Mouse (Mus musculus): ENCODE results near the gene Cd22. TPM values are rescaled to one million over a fixed set of nuclear protein-coding genes. Genes with fewer than 3 reads are reported as not detected.

Gene Cd22
- polyA plus RNA-seq, 2 experiments = 0.36 to 0.62 TPM

- no peak for TF ChIP-seq EP300 (IDR thresholded peaks at IDR 0.05; ENCODE audit: low read depth)
- TF ChIP-seq CTCF (IDR thresholded peaks at IDR 0.05; ENCODE audit: low read depth) = no peak
- Histone ChIP-seq H3K9ac (replicated peaks) (no peak overlapping the region), H3K4me1 (replicated peaks; ENCODE audit: control insufficient read depth in 2 of 2, insufficient read depth in 2 of 2, low read length in 1 of 2) (peaks cover 0 to 8% of the 10 kb centered on the region in 2 experiments; a peak in 3 of 4 replicates), H3K4me2 (ENCODE audit: low read depth) (no peak overlapping the region), H3K4me3 (ENCODE audit: insufficient read depth in 1 of 2, low read depth in 2 of 2, low read length in 2 of 2) (no peak overlapping the region), H3K36me3 (replicated peaks; ENCODE audit: control insufficient read depth, insufficient read depth, low read depth) (no peaks in the 10 kb centered on the region), H3K27me3 (ENCODE audit: control insufficient read depth, insufficient read depth, low read length) (no peaks in the 10 kb centered on the region), H3K9me3 (ENCODE audit: control insufficient read depth, low read length) (no peaks in the 10 kb centered on the region), H3K27ac (no peak overlapping the region)
- DNase-seq (ENCODE audit: low read depth in 3 of 3, low spot score in 3 of 3) (no peak), ATAC-seq (ENCODE audit: insufficient read depth) (no peak)
- WGBS (ENCODE audit: insufficient replicate concordance) = 27% methylated on average over 5 of the region's 5 CpGs
Observed at GRCm38 (mm10) chr7:30821532-30821931, 58.6 kb downstream of the Cd22 start.

DNA sequence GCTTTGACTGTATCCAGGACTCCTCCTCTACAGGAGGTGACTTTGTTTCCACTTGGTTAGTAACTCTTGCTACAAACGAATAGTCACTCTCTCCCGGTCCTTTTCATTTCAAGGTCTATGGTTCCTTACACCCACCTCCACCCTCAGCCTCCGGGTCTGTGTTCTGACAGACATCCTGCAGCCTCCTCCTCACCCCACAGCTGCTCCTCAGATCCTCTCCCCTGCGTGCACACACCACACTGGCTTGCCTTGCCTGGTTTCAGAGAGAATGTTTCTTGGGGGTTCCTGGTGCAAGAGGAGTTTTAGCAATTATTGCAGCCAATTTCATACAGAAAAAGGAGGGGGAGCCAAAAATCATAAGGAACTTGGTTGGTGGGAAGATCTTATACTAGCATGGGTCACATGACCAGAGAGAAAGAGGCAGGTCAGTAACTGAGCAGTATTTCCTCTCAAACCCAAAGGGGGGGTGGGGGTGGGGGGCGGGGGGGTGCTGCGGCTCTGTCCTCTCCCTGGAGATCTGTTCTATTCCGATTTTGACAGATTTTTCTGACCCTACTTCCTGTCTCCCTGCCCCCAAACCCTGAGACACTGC, 59.2 kb downstream of the Cd22 start:
- H3K27me3 ChIP-seq (ENCODE audit: control insufficient read depth, insufficient read depth, low read length) = no peaks in the 10 kb centered on the region
- H3K4me2 ChIP-seq (ENCODE audit: low read depth) = no peak overlapping the region
- H3K4me1 ChIP-seq (replicated peaks; ENCODE audit: control insufficient read depth in 2 of 2, insufficient read depth in 2 of 2, low read length in 1 of 2) = peaks cover 0 to 8% of the 10 kb centered on the region in 2 experiments; a peak in 3 of 4 replicates
- TF ChIP-seq EP300 (IDR thresholded peaks at IDR 0.05; ENCODE audit: low read depth) (no peak), CTCF (IDR thresholded peaks at IDR 0.05; ENCODE audit: low read depth) (no peak)
- H3K9me3 ChIP-seq (ENCODE audit: control insufficient read depth, low read length) = no peaks in the 10 kb centered on the region
- H3K36me3 ChIP-seq (replicated peaks; ENCODE audit: control insufficient read depth, insufficient read depth, low read depth) = no peaks in the 10 kb centered on the region
- H3K9ac ChIP-seq (replicated peaks) = no peak overlapping the region
- no peak overlapping the region for H3K27ac ChIP-seq
- WGBS (ENCODE audit: insufficient replicate concordance) = 18% methylated on average over 7 of the region's 7 CpGs
- ATAC-seq (ENCODE audit: insufficient read depth) (no peak), DNase-seq (ENCODE audit: low read depth in 3 of 3, low spot score in 3 of 3) (no peak)
- no peak overlapping the region for H3K4me3 ChIP-seq (ENCODE audit: insufficient read depth in 1 of 2, low read depth in 2 of 2, low read length in 2 of 2)

GRCm38 (mm10) chr7:30820131-30820530, 60.0 kb downstream of the Cd22 start:
- 38% methylated on average over 6 of the region's 6 CpGs for WGBS (ENCODE audit: insufficient replicate concordance)
- no peak overlapping the region for H3K4me3 ChIP-seq (ENCODE audit: insufficient read depth in 1 of 2, low read depth in 2 of 2, low read length in 2 of 2)
- H3K27ac ChIP-seq = no peak overlapping the region
- no peak overlapping the region for H3K9ac ChIP-seq (replicated peaks)
- H3K27me3 ChIP-seq (ENCODE audit: control insufficient read depth, insufficient read depth, low read length) = no peaks in the 10 kb centered on the region
- no peak overlapping the region; the same call in 1 of the 2 replicates for H3K4me2 ChIP-seq (ENCODE audit: low read depth)
- peaks cover 0 to 8% of the 10 kb centered on the region in 2 experiments; a peak in 3 of 4 replicates for H3K4me1 ChIP-seq (replicated peaks; ENCODE audit: control insufficient read depth in 2 of 2, insufficient read depth in 2 of 2, low read length in 1 of 2)
- H3K9me3 ChIP-seq (ENCODE audit: control insufficient read depth, low read length) = no peaks in the 10 kb centered on the region
- DNase-seq (ENCODE audit: low read depth in 3 of 3, low spot score in 3 of 3) (no peak), ATAC-seq (ENCODE audit: insufficient read depth) (no peak)
- TF ChIP-seq CTCF (IDR thresholded peaks at IDR 0.05; ENCODE audit: low read depth) (no peak), EP300 (IDR thresholded peaks at IDR 0.05; ENCODE audit: low read depth) (no peak)
- H3K36me3 ChIP-seq (replicated peaks; ENCODE audit: control insufficient read depth, insufficient read depth, low read depth) = no peaks in the 10 kb centered on the region

Other genes starting within 250 kb of the Cd22 start
- gene Etv2, start 244.5 kb downstream of the Cd22 start, polyA plus RNA-seq (2012; rRNA removed) = not detected in 2 replicates
- not detected in 2 replicates for gene Etv2, start 244.5 kb downstream of the Cd22 start, polyA plus RNA-seq (2014; fragmentation: Nextera tagmentation; extraction: Ambion mirVana)
- 22.9 and 25.2 TPM in 2 replicates for gene Rbm42, start 230.0 kb downstream of the Cd22 start, polyA plus RNA-seq (2012; rRNA removed)
- gene Rbm42, start 230.0 kb downstream of the Cd22 start, polyA plus RNA-seq (2014; fragmentation: Nextera tagmentation; extraction: Ambion mirVana) = 34.5 and 40.4 TPM in 2 replicates
- 23.8 and 28.5 TPM in 2 replicates for gene Haus5, start 215.3 kb downstream of the Cd22 start, polyA plus RNA-seq (2012; rRNA removed)
- 28.7 and 29.1 TPM in 2 replicates for gene Haus5, start 215.3 kb downstream of the Cd22 start, polyA plus RNA-seq (2014; fragmentation: Nextera tagmentation; extraction: Ambion mirVana)
- not detected in 2 replicates for gene Pmis2, start 208.7 kb downstream of the Cd22 start, polyA plus RNA-seq (2012; rRNA removed)
- not detected in 2 replicates for gene Pmis2, start 208.7 kb downstream of the Cd22 start, polyA plus RNA-seq (2014; fragmentation: Nextera tagmentation; extraction: Ambion mirVana)
- gene 2200002J24Rik, start 181.4 kb downstream of the Cd22 start, polyA plus RNA-seq (2012; rRNA removed) = 0.13 and 0.32 TPM in 2 replicates
- 1.2 and 2.0 TPM in 2 replicates for gene 2200002J24Rik, start 181.4 kb downstream of the Cd22 start, polyA plus RNA-seq (2014; fragmentation: Nextera tagmentation; extraction: Ambion mirVana)
- 0.97 and 1.6 TPM in 2 replicates for gene Atp4a, start 168.1 kb downstream of the Cd22 start, polyA plus RNA-seq (2012; rRNA removed)
- gene Atp4a, start 168.1 kb downstream of the Cd22 start, polyA plus RNA-seq (2014; fragmentation: Nextera tagmentation; extraction: Ambion mirVana) = 0.43 and 2.1 TPM in 2 replicates
- gene Tmem147, start 150.8 kb downstream of the Cd22 start, polyA plus RNA-seq (2012; rRNA removed) = 63.3 and 64.4 TPM in 2 replicates
- 110 and 117 TPM in 2 replicates for gene Tmem147, start 150.8 kb downstream of the Cd22 start, polyA plus RNA-seq (2014; fragmentation: Nextera tagmentation; extraction: Ambion mirVana)
- not detected in 2 replicates for gene Gapdhs, start 136.7 kb downstream of the Cd22 start, polyA plus RNA-seq (2012; rRNA removed)
- gene Gapdhs, start 136.7 kb downstream of the Cd22 start, polyA plus RNA-seq (2014; fragmentation: Nextera tagmentation; extraction: Ambion mirVana) = not detected in 2 replicates
- gene Sbsn, start 128.9 kb downstream of the Cd22 start, polyA plus RNA-seq (2012; rRNA removed) = 0.12 and 0.37 TPM in 2 replicates
- gene Sbsn, start 128.9 kb downstream of the Cd22 start, polyA plus RNA-seq (2014; fragmentation: Nextera tagmentation; extraction: Ambion mirVana) = not detected in 2 replicates
- gene Dmkn, start 116.6 kb downstream of the Cd22 start, polyA plus RNA-seq (2012; rRNA removed) = 0.23 and 0.26 TPM in 2 replicates
- 0.20 TPM in 1 of 2 replicates, not detected in the other for gene Dmkn, start 116.6 kb downstream of the Cd22 start, polyA plus RNA-seq (2014; fragmentation: Nextera tagmentation; extraction: Ambion mirVana)
- gene Krtdap, start 92.4 kb downstream of the Cd22 start, polyA plus RNA-seq (2012; rRNA removed) = not detected in 2 replicates
- not detected in 2 replicates for gene Krtdap, start 92.4 kb downstream of the Cd22 start, polyA plus RNA-seq (2014; fragmentation: Nextera tagmentation; extraction: Ambion mirVana)
- 0.36 and 0.41 TPM in 2 replicates for gene Ffar2, start 56.6 kb downstream of the Cd22 start, polyA plus RNA-seq (2012; rRNA removed)
- 0.34 and 0.43 TPM in 2 replicates for gene Ffar2, start 56.6 kb downstream of the Cd22 start, polyA plus RNA-seq (2014; fragmentation: Nextera tagmentation; extraction: Ambion mirVana)
- gene Ffar3, start 24.2 kb downstream of the Cd22 start, polyA plus RNA-seq (2012; rRNA removed) = not detected in 2 replicates
- not detected in 2 replicates for gene Ffar3, start 24.2 kb downstream of the Cd22 start, polyA plus RNA-seq (2014; fragmentation: Nextera tagmentation; extraction: Ambion mirVana)
- gene Ffar1, start 18.8 kb downstream of the Cd22 start, polyA plus RNA-seq (2012; rRNA removed) = 0.01 TPM in 1 of 2 replicates, not detected in the other
- not detected in 2 replicates for gene Ffar1, start 18.8 kb downstream of the Cd22 start, polyA plus RNA-seq (2014; fragmentation: Nextera tagmentation; extraction: Ambion mirVana)
- 0.13 TPM in 2 replicates for gene Mag, start 34.5 kb upstream of the Cd22 start, polyA plus RNA-seq (2012; rRNA removed)
- gene Mag, start 34.5 kb upstream of the Cd22 start, polyA plus RNA-seq (2014; fragmentation: Nextera tagmentation; extraction: Ambion mirVana) = 0.11 TPM in 2 replicates
- not detected in 2 replicates for gene Hamp2, start 44.3 kb upstream of the Cd22 start, polyA plus RNA-seq (2012; rRNA removed)
- not detected in 2 replicates for gene Hamp2, start 44.3 kb upstream of the Cd22 start, polyA plus RNA-seq (2014; fragmentation: Nextera tagmentation; extraction: Ambion mirVana)
- 17.2 and 22.5 TPM in 2 replicates for gene Hamp, start 63.7 kb upstream of the Cd22 start, polyA plus RNA-seq (2012; rRNA removed)
- gene Hamp, start 63.7 kb upstream of the Cd22 start, polyA plus RNA-seq (2014; fragmentation: Nextera tagmentation; extraction: Ambion mirVana) = 12.0 and 29.7 TPM in 2 replicates
- 34.1 and 50.6 TPM in 2 replicates for gene Usf2, start 76.5 kb upstream of the Cd22 start, polyA plus RNA-seq (2012; rRNA removed)
- 9.1 and 10.2 TPM in 2 replicates for gene Usf2, start 76.5 kb upstream of the Cd22 start, polyA plus RNA-seq (2014; fragmentation: Nextera tagmentation; extraction: Ambion mirVana)
- gene Lsr, start 93.1 kb upstream of the Cd22 start, polyA plus RNA-seq (2012; rRNA removed) = 14.3 and 17.4 TPM in 2 replicates
- 15.1 and 16.0 TPM in 2 replicates for gene Lsr, start 93.1 kb upstream of the Cd22 start, polyA plus RNA-seq (2014; fragmentation: Nextera tagmentation; extraction: Ambion mirVana)
- 1.5 and 2.0 TPM in 2 replicates for gene Fam187b, start 93.4 kb upstream of the Cd22 start, polyA plus RNA-seq (2012; rRNA removed)
- 2.5 and 2.6 TPM in 2 replicates for gene Fam187b, start 93.4 kb upstream of the Cd22 start, polyA plus RNA-seq (2014; fragmentation: Nextera tagmentation; extraction: Ambion mirVana)
- gene Fxyd5, start 162.1 kb upstream of the Cd22 start, polyA plus RNA-seq (2012; rRNA removed) = 10.1 and 14.6 TPM in 2 replicates
- 15.1 and 20.4 TPM in 2 replicates for gene Fxyd5, start 162.1 kb upstream of the Cd22 start, polyA plus RNA-seq (2014; fragmentation: Nextera tagmentation; extraction: Ambion mirVana)
- 0.21 and 0.24 TPM in 2 replicates for gene Fxyd7, start 171.1 kb upstream of the Cd22 start, polyA plus RNA-seq (2012; rRNA removed)
- 0.23 TPM in 1 of 2 replicates, not detected in the other for gene Fxyd7, start 171.1 kb upstream of the Cd22 start, polyA plus RNA-seq (2014; fragmentation: Nextera tagmentation; extraction: Ambion mirVana)
- gene Fxyd1, start 176.9 kb upstream of the Cd22 start, polyA plus RNA-seq (2012; rRNA removed) = 33.0 and 50.6 TPM in 2 replicates
- 61.9 and 62.5 TPM in 2 replicates for gene Fxyd1, start 176.9 kb upstream of the Cd22 start, polyA plus RNA-seq (2014; fragmentation: Nextera tagmentation; extraction: Ambion mirVana)
- 0.04 and 0.16 TPM in 2 replicates for gene Lgi4, start 179.0 kb upstream of the Cd22 start, polyA plus RNA-seq (2012; rRNA removed)
- gene Lgi4, start 179.0 kb upstream of the Cd22 start, polyA plus RNA-seq (2014; fragmentation: Nextera tagmentation; extraction: Ambion mirVana) = 0.10 TPM in 1 of 2 replicates, not detected in the other
- gene Fxyd3, start 196.4 kb upstream of the Cd22 start, polyA plus RNA-seq (2012; rRNA removed) = 0.52 and 0.54 TPM in 2 replicates
- gene Fxyd3, start 196.4 kb upstream of the Cd22 start, polyA plus RNA-seq (2014; fragmentation: Nextera tagmentation; extraction: Ambion mirVana) = 0.47 and 0.86 TPM in 2 replicates
- gene Hpn, start 234.9 kb upstream of the Cd22 start, polyA plus RNA-seq (2012; rRNA removed) = 44.7 and 48.0 TPM in 2 replicates
- gene Hpn, start 234.9 kb upstream of the Cd22 start, polyA plus RNA-seq (2014; fragmentation: Nextera tagmentation; extraction: Ambion mirVana) = 43.3 and 44.8 TPM in 2 replicates
- 0.97 and 1.0 TPM in 2 replicates for gene Scn1b, start 246.7 kb upstream of the Cd22 start, polyA plus RNA-seq (2012; rRNA removed)
- 0.45 and 0.52 TPM in 2 replicates for gene Scn1b, start 246.7 kb upstream of the Cd22 start, polyA plus RNA-seq (2014; fragmentation: Nextera tagmentation; extraction: Ambion mirVana)